Mouse (Mus musculus) testis, adult 2 months (tissue): ENCODE data around the gene Rfx4.

Experiments used
- CTCF ChIP-seq: fragments of 200-500 bp; IDR thresholded peaks from 2 replicates; pipeline ENCODE4 v1.5.1; 2012; ENCODE audit warnings: low read depth, mild to moderate bottlenecking, inconsistent platforms, low read length, moderate library complexity; ENCODE audit not compliant: control insufficient read depth, insufficient read depth, insufficient replicate concordance
- POLR2A ChIP-seq: fragments of 200-500 bp; IDR thresholded peaks from 2 replicates; pipeline ENCODE4 v1.6.1; 2012; ENCODE audit warnings: low read depth, mild to moderate bottlenecking, inconsistent platforms, low read length, moderate library complexity; ENCODE audit not compliant: control insufficient read depth

- TF ChIP-seq CTCF (no peak), POLR2A (no peak)
These were observed 182.4 kb downstream of the Rfx4 start for GRCm38 (mm10) chr10:84938094-84938820.
